Mouse (Mus musculus): Measurements from ENCODE around the gene Mprip. TPM values are rescaled to one million over a fixed set of nuclear protein-coding genes. Genes with fewer than 3 reads are reported as not detected.
"Not testable (repeated sequence)": the region's sequence is repeated elsewhere in the genome, so short reads cannot be mapped to it uniquely, and the experiment has no call there.

The Mprip gene
- polyA plus RNA-seq, 1 experiment: 146 TPM

- DNase-seq (ENCODE audit: extremely low spot score in 1 of 2, low spot score in 1 of 2): no peak
Observed at GRCm38 (mm10) chr11:59707481-59707880, 46.4 kb downstream of the Mprip start.

GRCm38 (mm10) chr11:59707931-59708611 is 47.0 kb downstream of the Mprip start:
- peak; percentile 83 to 85 for DNase-seq (ENCODE audit: extremely low spot score in 1 of 2, low spot score in 1 of 2)

GRCm38 (mm10) chr11:59715424-59715840 is 54.3 kb downstream of the Mprip start:
- no peak for DNase-seq (ENCODE audit: extremely low spot score in 1 of 2, low spot score in 1 of 2)

GRCm38 (mm10) chr11:59717801-59718291 is 56.7 kb downstream of the Mprip start:
- peak; percentile 19 to 42 for DNase-seq (ENCODE audit: extremely low spot score in 1 of 2, low spot score in 1 of 2)

GRCm38 (mm10) chr11:59719185-59719584 is 58.1 kb downstream of the Mprip start:
- DNase-seq (ENCODE audit: extremely low spot score in 1 of 2, low spot score in 1 of 2): no peak

- DNase-seq (ENCODE audit: extremely low spot score in 1 of 2, low spot score in 1 of 2): no peak
Observed at GRCm38 (mm10) chr11:59721385-59721784, 60.3 kb downstream of the Mprip start.

GRCm38 (mm10) chr11:59727204-59727603 is 66.1 kb downstream of the Mprip start:
- DNase-seq (ENCODE audit: extremely low spot score in 1 of 2, low spot score in 1 of 2): no peak

- no peak for DNase-seq (ENCODE audit: extremely low spot score in 1 of 2, low spot score in 1 of 2)
Observed at GRCm38 (mm10) chr11:59731821-59732220, 70.7 kb downstream of the Mprip start.

GRCm38 (mm10) chr11:59732407-59733066 is 71.4 kb downstream of the Mprip start:
- DNase-seq (ENCODE audit: extremely low spot score in 1 of 2, low spot score in 1 of 2): peak; percentile 52 to 73

GRCm38 (mm10) chr11:59733600-59733999 is 72.5 kb downstream of the Mprip start:
- not testable (repeated sequence) for DNase-seq (ENCODE audit: extremely low spot score in 1 of 2, low spot score in 1 of 2)

GRCm38 (mm10) chr11:59734335-59734734 is 73.2 kb downstream of the Mprip start:
- DNase-seq (ENCODE audit: extremely low spot score in 1 of 2, low spot score in 1 of 2): no peak

GRCm38 (mm10) chr11:59735938-59736337 is 74.8 kb downstream of the Mprip start:
- DNase-seq (ENCODE audit: extremely low spot score in 1 of 2, low spot score in 1 of 2): not testable (repeated sequence)

- DNase-seq (ENCODE audit: extremely low spot score in 1 of 2, low spot score in 1 of 2): no peak
Observed at GRCm38 (mm10) chr11:59737250-59737649, 76.1 kb downstream of the Mprip start.

GRCm38 (mm10) chr11:59739996-59740395 is 78.9 kb downstream of the Mprip start:
- no peak for DNase-seq (ENCODE audit: extremely low spot score in 1 of 2, low spot score in 1 of 2)

GRCm38 (mm10) chr11:59741915-59742314 is 80.8 kb downstream of the Mprip start:
- DNase-seq (ENCODE audit: extremely low spot score in 1 of 2, low spot score in 1 of 2): no peak

GRCm38 (mm10) chr11:59743307-59743706 is 82.2 kb downstream of the Mprip start:
- no peak for DNase-seq (ENCODE audit: extremely low spot score in 1 of 2, low spot score in 1 of 2)

GRCm38 (mm10) chr11:59743712-59744111 is 82.6 kb downstream of the Mprip start:
- no peak for DNase-seq (ENCODE audit: extremely low spot score in 1 of 2, low spot score in 1 of 2)

GRCm38 (mm10) chr11:59744374-59744773 is 83.3 kb downstream of the Mprip start:
- no peak for DNase-seq (ENCODE audit: extremely low spot score in 1 of 2, low spot score in 1 of 2)

GRCm38 (mm10) chr11:59745851-59746250 is 84.7 kb downstream of the Mprip start:
- DNase-seq (ENCODE audit: extremely low spot score in 1 of 2, low spot score in 1 of 2): no peak

- DNase-seq (ENCODE audit: extremely low spot score in 1 of 2, low spot score in 1 of 2): peak in 1 of 2 experiments; percentile 81
Observed at GRCm38 (mm10) chr11:59746614-59747013, 85.5 kb downstream of the Mprip start.

- DNase-seq (ENCODE audit: extremely low spot score in 1 of 2, low spot score in 1 of 2): no peak
Observed at GRCm38 (mm10) chr11:59749050-59749449, 87.9 kb downstream of the Mprip start.

GRCm38 (mm10) chr11:59754504-59754903 is 93.4 kb downstream of the Mprip start:
- no peak for DNase-seq (ENCODE audit: extremely low spot score in 1 of 2, low spot score in 1 of 2)

Data from frontal cortex, adult 2 months (tissue).